Mouse (Mus musculus) bone marrow macrophage, adult 2 months (primary cell): ENCODE measurements at regions not wholly inside any gene's neighbourhood (a gene's known extent, or its start where the extent isn't known, plus 50 kb on each side); places are given as distances from the start of the nearest gene placed in this dataset.

ENCODE experiments used
- CTCF ChIP-seq: IDR thresholded peaks from 2 replicates; pipeline ENCODE4 v1.5.1; 2012; ENCODE audit warnings: low read depth, mild to moderate bottlenecking, low read length, moderate library complexity
- POLR2A ChIP-seq: IDR thresholded peaks from 2 replicates; pipeline ENCODE4 v1.6.1; 2012; ENCODE audit warnings: mild to moderate bottlenecking, low read depth, low read length, borderline replicate concordance

DNA sequence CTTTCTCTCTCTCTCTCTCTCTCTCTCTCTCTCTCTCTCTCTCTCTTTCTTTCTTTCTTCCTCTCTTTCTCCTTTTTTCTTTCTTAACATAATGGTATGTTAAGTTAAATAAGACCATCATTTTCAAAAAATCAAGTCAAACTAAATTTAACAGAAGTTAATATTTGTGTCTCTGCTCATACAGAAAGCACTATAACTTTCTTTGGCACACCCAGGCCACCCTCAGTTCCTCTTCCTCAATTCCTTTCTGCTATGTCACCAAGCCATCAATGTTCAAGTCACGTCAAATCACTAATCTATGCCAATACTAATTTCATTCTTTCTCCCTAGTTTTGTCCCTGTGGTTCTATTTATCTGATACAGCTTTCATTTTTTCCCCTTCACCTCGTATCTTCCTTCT lies 66.5 kb upstream of the Mtap start:
- TF ChIP-seq CTCF (no peak), POLR2A (no peak)
